Mouse (Mus musculus): Measurements from ENCODE around the gene Ppp4r1. TPM values are rescaled to one million over a fixed set of nuclear protein-coding genes. Genes with fewer than 3 reads are reported as not detected.

Gene Ppp4r1
- polyA plus RNA-seq, 1 experiment = 274 TPM

DNA sequence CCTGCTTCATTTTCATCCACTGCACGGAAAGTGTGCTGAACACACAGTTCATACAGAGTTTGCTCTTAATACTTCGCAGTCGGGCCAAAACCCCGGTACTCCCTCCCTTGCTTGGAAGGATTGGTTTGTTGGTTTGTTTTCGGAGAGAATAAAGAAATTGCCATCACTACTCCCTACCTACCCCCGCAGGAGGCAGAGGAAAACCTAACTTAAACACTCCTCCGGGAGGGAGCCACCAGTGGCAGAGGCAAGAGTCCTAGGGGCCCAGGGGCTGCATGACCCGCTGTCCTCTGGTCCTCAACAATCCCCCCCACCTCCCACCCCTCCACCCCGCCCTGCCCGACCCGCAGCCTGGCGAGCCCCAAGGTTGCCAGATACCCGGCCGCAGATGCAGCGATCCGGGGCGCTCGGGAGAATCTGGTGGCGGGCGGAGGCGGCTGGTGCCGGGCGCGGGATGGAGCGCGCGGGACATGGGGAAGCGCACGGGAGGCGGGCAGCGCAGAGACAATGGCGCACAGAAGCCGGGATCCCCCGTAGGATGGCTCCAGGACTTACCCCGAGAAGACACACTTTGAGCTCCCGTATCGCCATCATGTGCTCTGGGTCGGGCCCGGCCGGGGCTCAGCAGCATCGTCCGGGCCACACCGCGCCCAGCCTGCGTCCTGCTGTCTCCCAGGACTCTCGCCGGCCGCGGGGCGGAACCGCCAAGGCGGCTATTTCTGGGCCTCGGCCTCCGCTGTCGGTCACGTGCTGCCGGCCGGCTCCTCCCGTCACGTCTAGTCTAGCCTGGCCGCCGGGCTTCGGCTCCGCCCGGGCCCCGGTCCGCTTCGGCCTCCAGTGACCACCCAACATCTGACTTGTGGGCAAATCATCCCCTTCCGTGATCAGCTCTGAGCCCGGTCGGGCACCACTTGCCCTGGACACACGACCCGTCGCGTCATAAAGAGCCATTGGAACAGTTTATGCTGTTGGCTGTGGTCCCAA is 10.1 kb upstream of the Ppp4r1 start, which contains the start of gene Rab31:
Rab31 (minus strand) TSS at position 802 of the 984 bp plus-strand sequence.
- H3K4me3 ChIP-seq (ENCODE audit: control insufficient read depth, low read depth, low read length) = peak within 1 kb of the TSS; percentile 95
- H3K27me3 ChIP-seq (ENCODE audit: control insufficient read depth, insufficient read depth, low read length) = no peaks in the 10 kb centered on the region
- H3K36me3 ChIP-seq (ENCODE audit: control insufficient read depth, insufficient read depth, low read length) = no peaks in the 10 kb centered on the region
- peak within 1 kb of the TSS; percentile 68 for H3K27ac ChIP-seq (ENCODE audit: control insufficient read depth, insufficient read depth, low read depth, low read length)
- TF ChIP-seq CTCF (IDR thresholded peaks at IDR 0.05; ENCODE audit: control insufficient read depth, insufficient read depth, insufficient replicate concordance, low read depth, low read length) (no peak), POLR2A (IDR thresholded peaks at IDR 0.05; ENCODE audit: control insufficient read depth, low read depth, low read length) (peak; percentile 63)
- peaks cover 15% of the 10 kb centered on the region for H3K4me1 ChIP-seq (ENCODE audit: control insufficient read depth, insufficient read depth, low read length)

DNA sequence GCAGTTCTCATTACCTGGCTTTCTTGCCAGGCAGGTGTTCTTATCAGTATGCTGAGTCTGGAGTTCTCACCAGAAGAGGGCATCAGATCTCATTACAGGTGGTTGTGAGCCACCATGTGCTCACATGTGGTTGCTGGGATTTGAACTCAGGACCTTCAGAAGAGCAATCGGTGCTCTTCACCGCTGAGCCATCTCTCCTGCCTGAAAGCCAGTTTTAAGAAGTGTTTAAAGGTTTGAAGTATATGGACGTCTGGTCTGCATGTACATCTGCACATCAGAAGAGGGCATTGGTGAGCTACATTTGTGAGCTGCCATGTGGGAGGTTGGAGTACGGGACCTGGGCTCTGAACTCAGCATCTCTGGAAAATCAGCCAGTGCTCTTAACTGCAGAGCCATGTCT is 8.8 kb upstream of the Ppp4r1 start:
- Histone ChIP-seq H3K36me3 (ENCODE audit: control insufficient read depth, insufficient read depth, low read length) (no peaks in the 10 kb centered on the region), H3K27ac (ENCODE audit: control insufficient read depth, insufficient read depth, low read depth, low read length) (no peak overlapping the region), H3K4me1 (ENCODE audit: control insufficient read depth, insufficient read depth, low read length) (peaks cover 15% of the 10 kb centered on the region), H3K27me3 (ENCODE audit: control insufficient read depth, insufficient read depth, low read length) (no peaks in the 10 kb centered on the region), H3K4me3 (ENCODE audit: control insufficient read depth, low read depth, low read length) (peak overlapping the region; percentile 95)
- no peak for TF ChIP-seq POLR2A (IDR thresholded peaks at IDR 0.05; ENCODE audit: control insufficient read depth, low read depth, low read length)
- no peak for TF ChIP-seq CTCF (IDR thresholded peaks at IDR 0.05; ENCODE audit: control insufficient read depth, insufficient read depth, insufficient replicate concordance, low read depth, low read length)

GRCm38 (mm10) chr17:65774439-65774838 is 7.9 kb upstream of the Ppp4r1 start:
- H3K27me3 ChIP-seq (ENCODE audit: control insufficient read depth, insufficient read depth, low read length) = no peaks in the 10 kb centered on the region
- peak overlapping the region; percentile 54 for H3K4me3 ChIP-seq (ENCODE audit: control insufficient read depth, low read depth, low read length)
- H3K4me1 ChIP-seq (ENCODE audit: control insufficient read depth, insufficient read depth, low read length) = peaks cover 15% of the 10 kb centered on the region
- no peak for TF ChIP-seq POLR2A (IDR thresholded peaks at IDR 0.05; ENCODE audit: control insufficient read depth, low read depth, low read length)
- no peak for TF ChIP-seq CTCF (IDR thresholded peaks at IDR 0.05; ENCODE audit: control insufficient read depth, insufficient read depth, insufficient replicate concordance, low read depth, low read length)
- H3K36me3 ChIP-seq (ENCODE audit: control insufficient read depth, insufficient read depth, low read length) = no peaks in the 10 kb centered on the region
- H3K27ac ChIP-seq (ENCODE audit: control insufficient read depth, insufficient read depth, low read depth, low read length) = no peak overlapping the region

DNA sequence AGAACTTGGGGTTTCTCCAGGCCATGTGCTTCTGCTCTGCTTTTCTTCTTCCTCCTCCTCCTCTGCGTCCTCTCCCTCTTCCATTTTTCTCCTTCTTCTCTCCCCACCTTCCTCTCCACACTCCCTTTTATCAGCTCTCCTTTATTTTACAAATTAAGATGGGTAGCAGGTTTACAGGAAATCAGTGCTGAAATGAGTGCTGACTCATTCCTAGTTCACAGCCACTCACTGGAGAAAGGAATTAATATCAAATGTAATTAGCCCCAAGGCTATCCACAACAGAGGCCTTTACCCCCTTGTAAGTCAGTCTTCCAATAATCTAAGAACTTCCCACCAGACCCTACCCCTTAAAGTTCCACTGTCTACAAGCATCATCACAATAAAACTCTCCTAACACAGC is 6.1 kb upstream of the Ppp4r1 start:
- no peak overlapping the region for H3K27ac ChIP-seq (ENCODE audit: control insufficient read depth, insufficient read depth, low read depth, low read length)
- peak overlapping the region; percentile 46; the same call in 1 of the 2 replicates for H3K4me3 ChIP-seq (ENCODE audit: control insufficient read depth, low read depth, low read length)
- no peaks in the 10 kb centered on the region for H3K27me3 ChIP-seq (ENCODE audit: control insufficient read depth, insufficient read depth, low read length)
- TF ChIP-seq CTCF (IDR thresholded peaks at IDR 0.05; ENCODE audit: control insufficient read depth, insufficient read depth, insufficient replicate concordance, low read depth, low read length) (no peak), POLR2A (IDR thresholded peaks at IDR 0.05; ENCODE audit: control insufficient read depth, low read depth, low read length) (no peak)
- no peaks in the 10 kb centered on the region for H3K36me3 ChIP-seq (ENCODE audit: control insufficient read depth, insufficient read depth, low read length)
- H3K4me1 ChIP-seq (ENCODE audit: control insufficient read depth, insufficient read depth, low read length) = peaks cover 12% of the 10 kb centered on the region

GRCm38 (mm10) chr17:65777461-65777860 is 4.9 kb upstream of the Ppp4r1 start:
- Histone ChIP-seq H3K4me1 (ENCODE audit: control insufficient read depth, insufficient read depth, low read length) (peaks cover 8% of the 10 kb centered on the region), H3K27me3 (ENCODE audit: control insufficient read depth, insufficient read depth, low read length) (no peaks in the 10 kb centered on the region), H3K27ac (ENCODE audit: control insufficient read depth, insufficient read depth, low read depth, low read length) (no peak overlapping the region), H3K4me3 (ENCODE audit: control insufficient read depth, low read depth, low read length) (peak overlapping the region; percentile 30), H3K36me3 (ENCODE audit: control insufficient read depth, insufficient read depth, low read length) (no peaks in the 10 kb centered on the region)
- TF ChIP-seq POLR2A (IDR thresholded peaks at IDR 0.05; ENCODE audit: control insufficient read depth, low read depth, low read length) (no peak), CTCF (IDR thresholded peaks at IDR 0.05; ENCODE audit: control insufficient read depth, insufficient read depth, insufficient replicate concordance, low read depth, low read length) (no peak)

- H3K4me1 ChIP-seq (ENCODE audit: control insufficient read depth, insufficient read depth, low read length) = peaks cover 9% of the 10 kb centered on the region
- H3K27me3 ChIP-seq (ENCODE audit: control insufficient read depth, insufficient read depth, low read length) = no peaks in the 10 kb centered on the region
- no peaks in the 10 kb centered on the region for H3K36me3 ChIP-seq (ENCODE audit: control insufficient read depth, insufficient read depth, low read length)
- no peak for TF ChIP-seq POLR2A (IDR thresholded peaks at IDR 0.05; ENCODE audit: control insufficient read depth, low read depth, low read length)
- no peak for TF ChIP-seq CTCF (IDR thresholded peaks at IDR 0.05; ENCODE audit: control insufficient read depth, insufficient read depth, insufficient replicate concordance, low read depth, low read length)
- H3K4me3 ChIP-seq (ENCODE audit: control insufficient read depth, low read depth, low read length) = peak overlapping the region; percentile 5; the same call in 1 of the 2 replicates
- H3K27ac ChIP-seq (ENCODE audit: control insufficient read depth, insufficient read depth, low read depth, low read length) = no peak overlapping the region
Measured at GRCm38 (mm10) chr17:65780970-65781369, 1.4 kb upstream of the Ppp4r1 start.

All from testis, adult 2 months (tissue).